Mouse (Mus musculus): ENCODE data around the gene Golga4. TPM values are rescaled to one million over a fixed set of nuclear protein-coding genes. Genes with fewer than 3 reads are reported as not detected.
A peak's percentile ranks its signal among the peaks of the same experiment; 100 is the strongest.
"Not testable (repeated sequence)": the region's sequence is repeated elsewhere in the genome, so short reads cannot be mapped to it uniquely, and the experiment has no call there.

The Golga4 gene
- total and polyA plus RNA-seq, 2 experiments from 2014 or later: 45.3 to 57.6 TPM

GRCm38 (mm10) chr9:118589249-118589648 is 83.2 kb downstream of the Golga4 start:
- WGBS: 11% methylated on average over 3 of the region's 3 CpGs
- no peak overlapping the region for H3K4me2 ChIP-seq (ENCODE audit: low read depth, low read length)
- H3K27me3 ChIP-seq (ENCODE audit: control insufficient read depth, insufficient read depth, low read length): no peaks in the 10 kb centered on the region
- no peak overlapping the region for H3K4me3 ChIP-seq (ENCODE audit: low read depth, low read length)
- DNase-seq (ENCODE audit: low spot score): peak; percentile 64
- TF ChIP-seq CTCF (IDR thresholded peaks at IDR 0.05; ENCODE audit: low read depth) (peak; percentile 75), EP300 (IDR thresholded peaks at IDR 0.05; ENCODE audit: low read depth) (no peak)
- H3K9me3 ChIP-seq (replicated peaks; ENCODE audit: control insufficient read depth, low read length): no peaks in the 10 kb centered on the region
- no peak overlapping the region for H3K9ac ChIP-seq (replicated peaks; ENCODE audit: low read depth, low read length)
- no peak; the same call in 1 of the 2 replicates for ATAC-seq (ENCODE audit: insufficient read depth, low read depth)
- H3K36me3 ChIP-seq (replicated peaks; ENCODE audit: control insufficient read depth, insufficient read depth, low read length): no peaks in the 10 kb centered on the region
- no peak overlapping the region for H3K27ac ChIP-seq (ENCODE audit: low read depth)
- H3K4me1 ChIP-seq (ENCODE audit: control insufficient read depth, insufficient read depth): peaks cover 17% of the 10 kb centered on the region

- Histone ChIP-seq H3K27ac (ENCODE audit: low read depth) (peak overlapping the region; percentile 65), H3K9ac (replicated peaks; ENCODE audit: low read depth, low read length) (0 out of 2 replicates have a peak overlapping the region, but pooled peaks have one; percentile 4), H3K4me1 (ENCODE audit: control insufficient read depth, insufficient read depth) (peaks cover 21% of the 10 kb centered on the region), H3K36me3 (replicated peaks; ENCODE audit: control insufficient read depth, insufficient read depth, low read length) (no peaks in the 10 kb centered on the region), H3K9me3 (replicated peaks; ENCODE audit: control insufficient read depth, low read length) (no peaks in the 10 kb centered on the region), H3K4me2 (ENCODE audit: low read depth, low read length) (0 out of 2 replicates have a peak overlapping the region, but pooled peaks have one; percentile 6), H3K4me3 (ENCODE audit: low read depth, low read length) (no peak overlapping the region), H3K27me3 (ENCODE audit: control insufficient read depth, insufficient read depth, low read length) (no peaks in the 10 kb centered on the region)
- peak; percentile 70 for ATAC-seq (ENCODE audit: insufficient read depth, low read depth)
- TF ChIP-seq EP300 (IDR thresholded peaks at IDR 0.05; ENCODE audit: low read depth) (peak; percentile 78; the same call in 1 of the 2 replicates), CTCF (IDR thresholded peaks at IDR 0.05; ENCODE audit: low read depth) (no peak)
- DNase-seq (ENCODE audit: low spot score): peak; percentile 75
- WGBS: 8% methylated on average over 7 of the region's 7 CpGs
These were observed 84.2 kb downstream of the Golga4 start for GRCm38 (mm10) chr9:118590230-118590629.

GRCm38 (mm10) chr9:118591633-118592032 is 85.6 kb downstream of the Golga4 start:
- no peak overlapping the region for H3K9ac ChIP-seq (replicated peaks; ENCODE audit: low read depth, low read length)
- H3K4me1 ChIP-seq (ENCODE audit: control insufficient read depth, insufficient read depth): peaks cover 21% of the 10 kb centered on the region
- ATAC-seq (ENCODE audit: insufficient read depth, low read depth): no peak
- WGBS: 87% methylated on average over 6 of the region's 6 CpGs
- no peaks in the 10 kb centered on the region for H3K27me3 ChIP-seq (ENCODE audit: control insufficient read depth, insufficient read depth, low read length)
- H3K4me2 ChIP-seq (ENCODE audit: low read depth, low read length): no peak overlapping the region
- DNase-seq (ENCODE audit: low spot score): no peak
- H3K9me3 ChIP-seq (replicated peaks; ENCODE audit: control insufficient read depth, low read length): no peaks in the 10 kb centered on the region
- no peaks in the 10 kb centered on the region for H3K36me3 ChIP-seq (replicated peaks; ENCODE audit: control insufficient read depth, insufficient read depth, low read length)
- TF ChIP-seq EP300 (IDR thresholded peaks at IDR 0.05; ENCODE audit: low read depth) (no peak), CTCF (IDR thresholded peaks at IDR 0.05; ENCODE audit: low read depth) (no peak)
- H3K27ac ChIP-seq (ENCODE audit: low read depth): no peak overlapping the region
- H3K4me3 ChIP-seq (ENCODE audit: low read depth, low read length): no peak overlapping the region

- ATAC-seq (ENCODE audit: insufficient read depth, low read depth) (no peak), DNase-seq (ENCODE audit: low spot score) (no peak)
- no peak overlapping the region for H3K27ac ChIP-seq (ENCODE audit: low read depth)
- H3K27me3 ChIP-seq (ENCODE audit: control insufficient read depth, insufficient read depth, low read length): no peaks in the 10 kb centered on the region
- no peak overlapping the region for H3K4me2 ChIP-seq (ENCODE audit: low read depth, low read length)
- 30% methylated on average over 13 of the region's 13 CpGs for WGBS
- no peak for TF ChIP-seq EP300 (IDR thresholded peaks at IDR 0.05; ENCODE audit: low read depth)
- TF ChIP-seq CTCF (IDR thresholded peaks at IDR 0.05; ENCODE audit: low read depth): no peak
- no peak overlapping the region for H3K4me3 ChIP-seq (ENCODE audit: low read depth, low read length)
- no peaks in the 10 kb centered on the region for H3K36me3 ChIP-seq (replicated peaks; ENCODE audit: control insufficient read depth, insufficient read depth, low read length)
- no peaks in the 10 kb centered on the region for H3K9me3 ChIP-seq (replicated peaks; ENCODE audit: control insufficient read depth, low read length)
- H3K4me1 ChIP-seq (ENCODE audit: control insufficient read depth, insufficient read depth): peaks cover 21% of the 10 kb centered on the region
- no peak overlapping the region for H3K9ac ChIP-seq (replicated peaks; ENCODE audit: low read depth, low read length)
These were observed 86.7 kb downstream of the Golga4 start for GRCm38 (mm10) chr9:118592585-118593249.

- Histone ChIP-seq H3K9me3 (replicated peaks; ENCODE audit: control insufficient read depth, low read length) (no peaks in the 10 kb centered on the region), H3K4me3 (ENCODE audit: low read depth, low read length) (no peak overlapping the region), H3K9ac (replicated peaks; ENCODE audit: low read depth, low read length) (no peak overlapping the region), H3K4me2 (ENCODE audit: low read depth, low read length) (no peak overlapping the region), H3K4me1 (ENCODE audit: control insufficient read depth, insufficient read depth) (peaks cover 21% of the 10 kb centered on the region), H3K27ac (ENCODE audit: low read depth) (no peak overlapping the region), H3K36me3 (replicated peaks; ENCODE audit: control insufficient read depth, insufficient read depth, low read length) (no peaks in the 10 kb centered on the region), H3K27me3 (ENCODE audit: control insufficient read depth, insufficient read depth, low read length) (no peaks in the 10 kb centered on the region)
- no peak for DNase-seq (ENCODE audit: low spot score)
- WGBS: 84% methylated on average over 8 of the region's 8 CpGs
- ATAC-seq (ENCODE audit: insufficient read depth, low read depth): no peak
- TF ChIP-seq CTCF (IDR thresholded peaks at IDR 0.05; ENCODE audit: low read depth) (no peak), EP300 (IDR thresholded peaks at IDR 0.05; ENCODE audit: low read depth) (no peak)
These were observed 87.4 kb downstream of the Golga4 start for GRCm38 (mm10) chr9:118593443-118593842.

GRCm38 (mm10) chr9:118596767-118597166 is 90.7 kb downstream of the Golga4 start:
- H3K27me3 ChIP-seq (ENCODE audit: control insufficient read depth, insufficient read depth, low read length): no peaks in the 10 kb centered on the region
- H3K4me3 ChIP-seq (ENCODE audit: low read depth, low read length): no peak overlapping the region
- no peak overlapping the region for H3K4me2 ChIP-seq (ENCODE audit: low read depth, low read length)
- H3K4me1 ChIP-seq (ENCODE audit: control insufficient read depth, insufficient read depth): peaks cover 12% of the 10 kb centered on the region; the same call in 1 of the 2 replicates
- WGBS: 60% methylated on average over 7 of the region's 7 CpGs
- H3K27ac ChIP-seq (ENCODE audit: low read depth): no peak overlapping the region
- DNase-seq (ENCODE audit: low spot score) (no peak), ATAC-seq (ENCODE audit: insufficient read depth, low read depth) (no peak)
- no peaks in the 10 kb centered on the region for H3K9me3 ChIP-seq (replicated peaks; ENCODE audit: control insufficient read depth, low read length)
- no peaks in the 10 kb centered on the region for H3K36me3 ChIP-seq (replicated peaks; ENCODE audit: control insufficient read depth, insufficient read depth, low read length)
- no peak overlapping the region for H3K9ac ChIP-seq (replicated peaks; ENCODE audit: low read depth, low read length)
- TF ChIP-seq CTCF (IDR thresholded peaks at IDR 0.05; ENCODE audit: low read depth) (no peak), EP300 (IDR thresholded peaks at IDR 0.05; ENCODE audit: low read depth) (no peak)

GRCm38 (mm10) chr9:118600393-118600792 is 94.3 kb downstream of the Golga4 start:
- H3K27me3 ChIP-seq (ENCODE audit: control insufficient read depth, insufficient read depth, low read length); H3K27ac ChIP-seq (ENCODE audit: low read depth); H3K4me3 ChIP-seq (ENCODE audit: low read depth, low read length); H3K4me1 ChIP-seq (ENCODE audit: control insufficient read depth, insufficient read depth); H3K9me3 ChIP-seq (replicated peaks; ENCODE audit: control insufficient read depth, low read length); H3K4me2 ChIP-seq (ENCODE audit: low read depth, low read length); H3K9ac ChIP-seq (replicated peaks; ENCODE audit: low read depth, low read length); DNase-seq (ENCODE audit: low spot score); H3K36me3 ChIP-seq (replicated peaks; ENCODE audit: control insufficient read depth, insufficient read depth, low read length); ATAC-seq (ENCODE audit: insufficient read depth, low read depth): not testable (repeated sequence)
- 30% methylated on average over 2 of the region's 3 CpGs for WGBS

All from heart, postnatal 0 days (tissue).